In the genomic region with DNA sequence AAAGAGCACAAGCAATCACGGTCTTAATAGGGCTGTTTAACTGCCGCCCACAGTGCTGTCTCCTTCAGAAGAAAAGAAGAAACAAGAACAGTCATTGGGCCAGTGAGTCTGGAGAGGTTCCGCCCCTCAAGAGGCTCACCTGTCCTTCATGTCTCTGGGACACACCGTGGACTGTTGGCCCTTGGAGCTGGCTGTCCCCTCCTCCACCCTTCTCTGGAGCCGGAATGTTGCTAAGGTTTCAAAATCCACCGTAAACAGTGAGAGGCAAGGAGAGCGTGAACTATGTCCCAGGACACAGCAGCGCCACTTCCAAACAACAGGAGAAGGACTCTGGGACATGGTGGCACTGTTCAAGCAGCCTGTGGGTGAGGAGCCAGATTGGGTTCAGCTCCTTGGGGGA, we compare ENCODE assay signal across 15 mouse cellular contexts. TPM values are rescaled to one million over a fixed set of nuclear protein-coding genes. Genes with fewer than 3 reads are reported as not detected.
A peak's percentile ranks its signal among the peaks of the same experiment; 100 is the strongest.
DNase-seq lines count a peak whose midpoint lies in the region; ATAC-seq and TF ChIP-seq lines count a peak whose summit lies in the region.
"Had no signal": no experiment of that assay in that cellular context is flagged by ENCODE, and none has a peak within 500 bp of the region (broad histone marks: within the 10 kb centered on the region; RNA-seq: fewer than 3 reads in every experiment).

No protein-coding gene starts in this region.

- H3K27me3 ChIP-seq in heart, postnatal 0 days (ENCODE audit: control insufficient read depth, insufficient read depth, low read length): no peaks in the 10 kb centered on the region
- H3K27me3 ChIP-seq: embryonic facial prominence, embryonic 12.5 days; forebrain, embryonic 13.5 days had no signal

- no peaks in the 10 kb centered on the region for H3K4me1 ChIP-seq in heart, postnatal 0 days (ENCODE audit: control insufficient read depth, insufficient read depth)
- H3K4me1 ChIP-seq: embryonic facial prominence, embryonic 12.5 days had no signal

- ATAC-seq in heart, postnatal 0 days (ENCODE audit: insufficient read depth, low read depth): peak; percentile 35; the same call in 1 of the 2 replicates
- ATAC-seq in activated CD4-positive, CD25-positive, alpha-beta regulatory T cell, adult 4 months: no peak
- ATAC-seq: forebrain, embryonic 13.5 days had no signal

- no peak for TF ChIP-seq CTCF in heart, postnatal 0 days (IDR thresholded peaks at IDR 0.05; ENCODE audit: low read depth)
- no peak for TF ChIP-seq CTCF in left cerebral cortex, adult 2 months (IDR thresholded peaks at IDR 0.05)

- H3K4me3 ChIP-seq in heart, postnatal 0 days (ENCODE audit: low read depth, low read length): no peak overlapping the region
- H3K4me3 ChIP-seq in left cerebral cortex, adult 2 months: no peak overlapping the region
- H3K4me3 ChIP-seq: embryonic facial prominence, embryonic 12.5 days; forebrain, embryonic 13.5 days had no signal

- WGBS in heart, postnatal 0 days: 59% methylated on average over 8 of the region's 8 CpGs

- intact Hi-C loops in left cerebral cortex, adult 2 months (cut with DNase I): no loop called here

- no peak overlapping the region for H3K9ac ChIP-seq in heart, postnatal 0 days (replicated peaks; ENCODE audit: low read depth, low read length)
- H3K9ac ChIP-seq: embryonic facial prominence, embryonic 12.5 days; forebrain, embryonic 13.5 days had no signal

- H3K27ac ChIP-seq in heart, postnatal 0 days (ENCODE audit: low read depth): no peak overlapping the region
- no peak overlapping the region for H3K27ac ChIP-seq in left cerebral cortex, adult 2 months
- H3K27ac ChIP-seq: embryonic facial prominence, embryonic 12.5 days; forebrain, embryonic 13.5 days had no signal

- no peaks in the 10 kb centered on the region for H3K36me3 ChIP-seq in heart, postnatal 0 days (replicated peaks; ENCODE audit: control insufficient read depth, insufficient read depth, low read length)
- H3K36me3 ChIP-seq: embryonic facial prominence, embryonic 12.5 days had no signal

- H3K4me2 ChIP-seq in heart, postnatal 0 days (ENCODE audit: low read depth, low read length): no peak overlapping the region
- H3K4me2 ChIP-seq: embryonic facial prominence, embryonic 12.5 days; forebrain, embryonic 13.5 days had no signal

- no peak for TF ChIP-seq EP300 in heart, postnatal 0 days (IDR thresholded peaks at IDR 0.05; ENCODE audit: low read depth)

- H3K9me3 ChIP-seq in heart, postnatal 0 days (replicated peaks; ENCODE audit: control insufficient read depth, low read length): 0 out of 2 replicates have a peak, but pooled peaks cover 2% of the 10 kb centered on the region
- H3K9me3 ChIP-seq: embryonic facial prominence, embryonic 12.5 days; forebrain, embryonic 13.5 days had no signal

- peak; percentile 46 for DNase-seq in adipocyte (ENCODE audit: low spot score)
- peak; percentile 30 for DNase-seq in heart, postnatal 0 days (ENCODE audit: low spot score)
- DNase-seq in kidney, postnatal 14 days: peak; percentile 68
- DNase-seq in lung, postnatal 14 days: peak; percentile 62
- no peak for DNase-seq in left cerebral cortex, adult 2 months (ENCODE audit: extremely low spot score in 1 of 2, low spot score in 2 of 2)
- DNase-seq in frontal cortex, postnatal 10 days (ENCODE audit: low spot score in 2 of 2): no peak
- DNase-seq: cerebellum, postnatal 10 days; spleen, adult 18-20 months had no signal

RNA-seq across cellular contexts. Expression of a gene that starts 13.0 kb away (rescaled TPM):
- 2.9 TPM in 2 replicates for total RNA-seq in heart, postnatal 0 days (2014; rRNA removed; ENCODE audit: low replicate concordance)
- 0.89 and 1.4 TPM in 2 replicates for polyA plus RNA-seq in heart, postnatal 0 days (2015; fragmentation: Nextera tagmentation; extraction: Ambion mirVana)
- under 1 TPM in 1 of 2 experiments, not detected in 1; 0.38 TPM for polyA plus RNA-seq in activated CD4-positive, CD25-positive, alpha-beta regulatory T cell, adult 4 months (2017; shearing (Covaris generic))
- 10 to 100 TPM; 21.1 to 21.4 TPM for total RNA-seq in left cerebral cortex, adult 2 months (2021)
- total RNA-seq: megakaryocyte progenitor cell, adult 5-6 weeks had no signal

RNA-seq across cellular contexts. Expression of a gene that starts 24.9 kb away (rescaled TPM):
- not detected in 2 replicates for total RNA-seq in heart, postnatal 0 days (2014; rRNA removed; ENCODE audit: low replicate concordance)
- not detected in 2 replicates for polyA plus RNA-seq in heart, postnatal 0 days (2015; fragmentation: Nextera tagmentation; extraction: Ambion mirVana)
- not detected for polyA plus RNA-seq in activated CD4-positive, CD25-positive, alpha-beta regulatory T cell, adult 4 months (2017; shearing (Covaris generic))
- not detected for total RNA-seq in left cerebral cortex, adult 2 months (2021)
- total RNA-seq: left cerebral cortex, postnatal 25 days; megakaryocyte progenitor cell, adult 5-6 weeks had no signal
- polyA plus RNA-seq: embryonic facial prominence, embryonic 12.5 days; forebrain, embryonic 13.5 days; heart, embryonic 14.5 days; intestine, embryonic 14.5 days had no signal

Comparison
In these comparisons a context has a peak if more than half of its experiments do, and no peak if none do; other contexts are left out.
1. DNase-seq: peak in adipocyte (single experiment), heart, postnatal 0 days (single experiment), kidney, postnatal 14 days (single experiment) and lung, postnatal 14 days (single experiment); none in left cerebral cortex, adult 2 months (0 of 2) and frontal cortex, postnatal 10 days (0 of 2).